Mouse (Mus musculus) gastrocnemius, postnatal 4 days (tissue): ENCODE data around the gene Hivep2. TPM values are rescaled to one million over a fixed set of nuclear protein-coding genes. Genes with fewer than 3 reads are reported as not detected.

Experiments used
- DNase-seq, 2 experiments: peaks; one replicate each; pipeline ENCODE4 v3.0.0; 2021 to 2022; ENCODE audit warnings: low spot score in 2 of 2, mixed read lengths in 2 of 2
- total RNA-seq, 2 experiments: library from RNA; stranded (reverse); gene quantifications; 2 replicates each; pipeline ENCODE4 v1.2.3; 2021

Hivep2 gene
- total RNA-seq, 2 experiments from 2014 or later, result 58.4 to 64.3 TPM

GRCm38 (mm10) chr10:14019198-14019597, 53.3 kb downstream of the Hivep2 start:
- DNase-seq, result no peak

GRCm38 (mm10) chr10:14020253-14020652, 54.4 kb downstream of the Hivep2 start:
- DNase-seq, result no peak

GRCm38 (mm10) chr10:14024971-14025370, 59.1 kb downstream of the Hivep2 start:
- no peak for DNase-seq

DNA sequence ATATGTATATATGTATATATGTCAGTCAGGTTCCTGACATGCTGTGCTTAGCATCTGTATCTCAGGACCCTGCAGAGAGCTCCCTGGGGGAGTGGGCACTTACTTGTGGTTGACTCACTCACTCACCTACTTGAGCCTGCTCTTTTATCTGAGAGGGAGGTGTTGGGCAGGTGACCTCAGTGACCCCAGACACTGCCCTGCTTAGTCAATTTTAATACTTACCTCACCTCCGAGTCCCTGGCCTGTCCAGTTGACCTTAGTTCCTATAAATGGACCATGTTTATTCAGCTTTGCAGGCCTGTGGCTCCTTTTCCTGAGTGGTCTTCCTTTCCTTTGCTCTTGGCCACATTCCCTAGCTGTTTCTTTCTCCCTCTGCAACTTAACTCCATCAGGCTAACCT, 61.9 kb downstream of the Hivep2 start:
- DNase-seq, result no peak

DNA sequence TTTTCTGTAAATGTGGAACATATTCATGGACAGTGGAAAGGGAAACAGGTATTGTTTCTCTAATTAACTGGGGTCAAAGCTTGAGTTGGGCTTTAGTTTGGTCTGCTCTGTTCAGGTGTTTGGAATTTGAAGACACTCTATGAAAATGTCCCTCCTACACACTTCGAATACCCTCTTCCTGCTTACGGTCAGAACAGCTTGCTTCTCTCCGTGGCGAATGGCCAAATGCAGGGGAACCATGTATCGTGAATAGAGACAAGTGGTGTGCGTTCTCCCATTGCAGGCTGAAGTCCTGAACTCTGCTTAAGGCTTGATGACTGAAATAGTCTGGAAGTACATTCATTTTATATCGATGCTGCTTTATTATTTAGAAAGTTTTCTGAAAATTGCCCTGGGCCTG, 63.1 kb downstream of the Hivep2 start:
- DNase-seq, result no peak

DNA sequence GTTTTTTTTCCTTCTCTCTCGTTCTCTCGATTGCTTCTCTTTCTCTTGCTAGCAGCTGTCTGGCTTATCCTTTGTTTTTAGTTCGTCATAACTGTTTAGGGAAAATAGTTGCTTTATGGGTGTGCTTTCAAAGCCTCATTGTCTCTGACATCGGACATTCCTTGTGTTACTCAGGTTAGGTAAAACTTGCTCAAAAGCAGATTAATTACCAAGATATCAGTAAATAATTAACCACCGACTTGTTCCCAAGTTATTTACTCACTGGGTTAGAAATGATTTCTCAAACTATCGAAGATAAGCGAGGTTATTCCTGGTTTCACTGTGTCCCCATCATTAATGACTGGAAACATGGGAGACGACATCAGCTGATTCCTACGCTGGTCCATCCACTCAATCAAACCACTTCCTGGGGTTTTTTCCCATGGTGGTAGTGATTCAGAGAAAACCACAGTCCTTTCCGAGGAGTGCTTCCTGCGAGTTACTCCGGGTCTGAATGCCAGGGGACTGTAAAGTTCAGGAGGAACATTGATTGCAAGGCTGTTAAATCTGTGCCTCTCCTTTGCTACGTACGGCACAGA, 64.7 kb downstream of the Hivep2 start:
- no peak for DNase-seq

DNA sequence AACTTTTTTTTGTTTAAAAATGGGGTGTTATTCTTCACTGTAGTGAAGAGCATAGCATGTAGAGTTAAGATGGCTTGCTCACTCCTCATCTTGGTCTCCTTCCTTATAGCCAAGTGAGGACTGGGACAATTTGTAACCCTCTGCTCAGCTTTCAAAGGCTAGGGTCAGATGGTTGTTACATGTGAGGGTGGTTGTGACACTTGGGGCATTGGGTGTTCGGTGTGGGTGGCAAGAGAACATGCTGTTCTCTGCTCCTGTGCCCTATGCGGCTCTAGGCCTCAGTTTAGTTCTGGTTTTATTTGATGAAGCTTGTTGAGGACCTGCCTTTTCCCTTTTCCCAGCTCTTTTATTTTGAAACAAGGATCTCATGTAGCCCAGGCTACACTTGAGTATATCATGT, 66.7 kb downstream of the Hivep2 start:
- no peak for DNase-seq

GRCm38 (mm10) chr10:14034046-14034445, 68.2 kb downstream of the Hivep2 start:
- no peak for DNase-seq

DNA sequence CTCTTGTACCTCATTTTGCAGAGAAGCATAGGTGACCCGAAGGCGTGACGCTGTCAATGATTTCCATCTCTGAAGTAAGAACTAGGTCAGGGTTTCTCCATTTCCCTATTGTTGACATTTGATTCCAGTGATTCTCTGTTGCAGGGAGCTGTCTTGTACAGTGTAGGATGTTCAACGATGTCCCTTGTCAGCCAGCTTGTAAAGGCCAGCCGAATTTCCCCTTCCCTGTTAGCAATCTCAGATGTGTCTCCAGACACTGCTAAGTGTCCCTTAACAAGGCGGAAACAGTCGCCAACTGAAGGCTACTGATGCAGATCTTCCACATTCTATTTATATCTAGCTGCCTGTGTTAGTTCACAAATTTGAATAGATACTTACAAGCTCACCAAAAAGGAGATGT, 68.9 kb downstream of the Hivep2 start:
- no peak for DNase-seq

DNA sequence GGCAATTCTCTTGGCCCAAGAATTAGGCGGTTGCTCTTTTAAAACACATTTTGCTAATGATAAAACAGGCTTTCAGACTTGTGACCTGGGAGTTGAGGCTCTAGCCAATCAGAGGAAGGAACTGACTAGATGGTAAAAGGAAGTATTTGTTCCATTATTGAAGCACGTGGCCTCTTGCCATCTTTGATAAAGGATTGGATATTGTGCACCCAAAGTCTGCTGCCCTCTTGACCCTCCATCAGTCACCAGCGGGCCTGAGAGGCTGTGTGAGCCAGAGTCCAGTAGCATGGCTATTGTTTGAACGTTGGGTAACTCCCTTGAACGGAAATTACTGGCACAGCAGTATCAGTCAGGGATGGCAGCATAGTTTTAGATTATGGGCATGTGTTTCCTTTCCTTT, 69.7 kb downstream of the Hivep2 start:
- DNase-seq, result no peak

GRCm38 (mm10) chr10:14036472-14036871, 70.6 kb downstream of the Hivep2 start:
- DNase-seq, result no peak

GRCm38 (mm10) chr10:14037977-14038489, 72.2 kb downstream of the Hivep2 start:
- no peak for DNase-seq

DNA sequence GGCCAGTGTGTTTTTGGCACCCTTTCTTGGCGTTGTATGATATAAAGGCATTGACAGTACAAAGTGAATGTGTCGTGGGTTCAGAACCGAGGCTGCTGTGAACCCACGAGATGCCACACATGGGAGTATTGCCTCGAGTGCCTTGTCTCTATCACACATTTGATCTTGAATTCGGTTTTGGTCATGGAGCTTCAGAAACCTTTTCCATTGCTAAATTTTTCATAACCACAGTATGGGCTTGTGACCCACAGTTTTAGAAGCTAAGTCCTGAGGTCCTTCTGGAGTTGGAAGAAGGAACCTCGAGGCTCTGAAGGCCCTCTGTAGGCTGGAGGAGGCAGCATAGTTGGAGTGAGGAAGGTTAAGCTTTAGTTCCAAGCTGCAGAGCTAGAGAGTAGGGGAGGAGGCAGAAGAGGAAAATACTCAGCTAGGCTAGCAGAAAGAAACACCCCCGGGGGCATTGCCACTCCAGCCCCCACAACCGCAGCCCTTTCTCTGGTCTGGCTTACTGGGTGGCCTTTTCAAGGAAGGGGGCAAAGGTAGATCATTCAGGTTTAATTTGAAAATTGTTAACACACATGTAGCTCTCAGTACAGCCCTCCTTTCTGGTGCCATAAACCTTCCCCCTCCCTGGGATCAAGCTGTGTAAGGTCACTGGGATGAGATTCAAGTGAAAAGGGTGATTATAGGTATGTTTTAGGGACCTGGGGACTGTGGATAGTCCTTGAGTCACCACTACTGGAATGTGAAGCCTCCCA, 75.0 kb downstream of the Hivep2 start:
- no peak for DNase-seq

DNA sequence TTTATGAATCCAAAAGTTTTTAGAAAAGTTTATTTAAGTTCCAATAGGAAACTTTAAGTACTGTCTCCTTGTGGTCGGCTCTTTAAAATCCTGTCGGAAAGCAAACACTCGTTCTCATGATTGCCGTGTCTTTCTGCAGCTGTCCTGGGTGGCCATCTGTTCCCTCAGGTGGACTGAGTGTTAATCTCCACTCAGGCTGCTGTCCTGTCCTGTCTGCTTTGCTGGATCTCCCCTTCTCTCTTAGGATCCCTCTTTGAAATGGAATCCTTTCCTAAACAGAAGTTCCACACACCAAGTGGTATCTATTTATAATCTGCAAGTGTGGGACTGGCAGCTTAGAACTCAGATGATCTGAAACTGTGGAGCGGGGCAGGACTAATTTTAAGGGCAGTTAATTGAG, 75.7 kb downstream of the Hivep2 start:
- no peak for DNase-seq

DNA sequence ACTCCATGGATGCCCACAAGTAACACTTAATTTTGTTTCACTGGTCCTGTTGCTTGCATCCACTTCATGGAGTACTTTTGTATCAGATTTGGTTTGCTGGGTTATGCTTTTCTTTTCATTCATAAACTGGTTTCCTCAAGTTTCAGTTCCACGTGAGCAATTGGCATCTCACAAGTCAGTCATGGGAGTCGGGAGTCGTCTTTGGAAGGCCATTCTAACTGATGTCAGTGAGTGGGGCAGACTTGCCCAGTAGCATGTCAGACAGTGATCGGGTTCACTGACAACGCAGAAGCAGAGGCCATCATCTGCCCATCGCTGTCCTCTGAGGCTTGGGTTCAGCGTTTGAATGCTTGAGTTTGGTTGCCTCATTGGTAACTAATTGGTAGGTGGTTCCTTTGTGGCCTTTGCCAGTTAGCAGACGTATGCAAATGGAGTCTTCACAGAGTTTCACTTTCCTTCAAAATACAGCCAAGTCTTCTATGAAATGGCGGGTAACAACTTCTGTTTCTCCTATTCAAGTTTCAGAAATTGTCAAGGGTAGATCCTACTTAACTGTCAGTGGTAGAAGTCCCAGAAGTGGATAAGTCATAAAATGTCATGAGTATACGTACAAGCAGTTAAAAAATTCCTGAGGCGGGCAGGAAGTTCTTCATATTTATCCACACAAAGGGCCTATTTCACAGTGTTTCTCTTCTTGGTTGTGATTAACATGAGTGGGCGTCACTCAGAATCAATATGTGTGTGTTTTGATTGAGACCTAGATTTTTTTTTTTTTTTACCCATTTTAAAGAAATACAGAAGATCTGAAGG, 76.9 kb downstream of the Hivep2 start:
- no peak for DNase-seq

DNA sequence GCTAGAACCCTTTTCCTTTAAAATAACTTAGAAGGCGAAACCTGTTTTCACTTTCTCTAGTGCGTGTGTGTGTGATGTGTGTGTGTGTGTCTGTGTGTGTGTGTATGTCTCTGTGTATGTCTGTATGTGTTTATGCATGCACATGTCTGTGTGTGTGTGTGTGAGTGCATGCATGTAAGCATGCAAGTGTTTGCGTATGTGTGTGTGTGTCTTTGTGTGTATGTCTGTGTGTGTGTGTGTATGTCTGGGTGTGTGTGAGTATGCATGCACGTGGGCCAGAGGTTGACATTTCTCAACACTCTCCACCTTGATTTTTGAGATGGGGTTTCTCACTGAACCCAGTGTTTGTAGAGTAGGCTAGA, 77.5 kb downstream of the Hivep2 start:
- no peak for DNase-seq

DNA sequence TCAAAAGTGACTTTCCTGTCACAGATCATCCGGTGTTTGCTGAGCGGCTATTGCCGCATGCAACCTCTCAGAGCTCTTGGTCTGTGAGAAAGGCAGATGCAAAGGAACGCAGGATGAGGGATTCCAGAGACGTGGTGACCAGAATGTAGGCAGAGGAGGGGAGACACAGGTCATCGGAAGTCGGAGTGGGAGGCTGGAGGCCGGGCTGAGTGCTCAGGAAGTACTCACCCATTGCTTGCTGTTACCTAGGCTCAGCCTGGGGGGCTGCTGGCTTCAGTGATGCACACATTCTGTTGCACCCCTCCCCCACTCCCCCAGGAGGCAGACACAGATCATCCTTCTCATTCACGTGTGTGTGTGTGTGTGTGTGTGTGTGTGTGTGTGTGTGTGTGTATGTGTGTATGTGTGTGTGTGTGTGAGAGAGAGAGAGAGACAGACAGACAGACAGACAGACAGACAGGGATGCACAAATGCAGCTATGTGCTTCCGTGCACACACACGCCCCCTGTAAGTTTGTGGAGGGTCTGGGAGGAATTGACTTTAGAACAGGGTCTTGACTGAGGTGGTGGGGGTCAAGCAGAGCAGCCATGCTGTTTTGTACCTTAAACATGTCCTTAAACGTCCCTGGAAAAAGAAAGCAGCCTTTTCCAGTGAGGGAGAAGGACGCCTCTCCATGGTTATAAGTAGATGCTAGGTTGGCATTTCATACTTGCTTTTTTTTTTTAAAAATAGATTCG, 78.3 kb downstream of the Hivep2 start:
- DNase-seq, result no peak

- DNase-seq, result no peak
Observed at GRCm38 (mm10) chr10:14044783-14045392, 79.0 kb downstream of the Hivep2 start.

- no peak for DNase-seq
Observed at GRCm38 (mm10) chr10:14045745-14046144, 79.9 kb downstream of the Hivep2 start.

DNA sequence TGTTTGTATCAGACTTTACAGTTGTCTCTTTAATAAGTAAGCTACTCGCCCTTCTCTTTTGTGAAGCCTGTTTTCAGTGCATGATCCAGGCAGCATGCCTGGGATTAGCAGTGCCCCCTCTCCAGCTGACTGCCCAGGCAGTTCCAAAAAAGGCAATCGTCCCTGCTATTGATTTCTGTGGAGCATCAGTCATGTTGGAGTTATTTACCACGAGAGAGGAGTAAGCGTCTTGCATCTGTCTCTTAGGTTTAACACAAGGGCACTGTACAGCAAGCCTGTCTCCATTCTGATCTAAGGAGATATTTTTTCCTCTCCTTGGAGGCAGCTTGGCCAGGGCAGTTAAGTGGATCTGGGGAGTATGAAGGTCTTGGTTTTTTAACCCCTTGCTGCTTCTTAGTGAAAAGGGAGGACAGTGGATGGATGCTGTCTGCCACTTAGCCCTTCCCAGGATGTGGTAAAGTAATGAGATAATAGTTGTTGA, 80.3 kb downstream of the Hivep2 start:
- no peak for DNase-seq

DNA sequence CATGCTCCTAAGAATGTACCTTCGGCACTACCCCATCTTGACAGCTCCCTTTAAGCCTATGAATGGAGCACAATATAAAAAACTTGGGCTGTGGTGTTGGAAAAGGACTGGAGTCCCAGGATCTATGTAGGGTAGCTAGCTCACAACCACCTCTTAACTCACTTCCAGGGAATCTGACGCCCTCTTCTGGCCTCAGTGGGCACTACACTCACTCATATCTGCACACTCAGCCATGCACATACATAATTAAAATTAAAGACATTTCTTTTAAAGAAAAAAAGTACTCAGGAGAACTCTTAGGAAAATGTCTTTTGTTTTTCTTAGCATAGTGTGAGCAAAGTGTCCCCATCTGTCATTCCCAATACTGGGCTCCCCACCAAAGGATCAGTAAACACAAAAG, 81.1 kb downstream of the Hivep2 start:
- DNase-seq, result no peak
